Mouse (Mus musculus) liver, postnatal 0 days (tissue): Measurements from ENCODE around the gene Sash1. TPM values are rescaled to one million over a fixed set of nuclear protein-coding genes. Genes with fewer than 3 reads are reported as not detected.

Experiments
- ATAC-seq: fragments of 200-750 bp; cut with Nextera tagmentation; 2 replicates; pipeline ENCODE4 v1.8.0; 2017; ENCODE audit warnings: mild to moderate bottlenecking, moderate library complexity
- DNase-seq: peaks from one replicate; pipeline ENCODE4 v3.0.0-alpha.2; 2016
- H3K27ac ChIP-seq: fragments of 300-500 bp; sonication (generic); 2 replicates; pipeline ENCODE4 v1.5.1; 2014; ENCODE audit warnings: antibody characterized with exemption, moderate library complexity, mild to moderate bottlenecking, low read depth
- H3K27me3 ChIP-seq: fragments of 300-500 bp; sonication (generic); 2 replicates; pipeline ENCODE4 v1.6.1; 2014; ENCODE audit warnings: low read length, control low read depth, mixed read lengths; ENCODE audit not compliant: insufficient read depth
- H3K36me3 ChIP-seq: fragments of 300-500 bp; sonication (generic); replicated peaks from 2 replicates; pipeline ENCODE4 v1.6.1; 2014; ENCODE audit warnings: mild to moderate bottlenecking, control low read depth, low read length, moderate library complexity, mixed read lengths; ENCODE audit not compliant: insufficient read depth
- H3K4me1 ChIP-seq: fragments of 300-500 bp; sonication (generic); 2 replicates; pipeline ENCODE4 v1.6.1; 2014; ENCODE audit warnings: antibody characterized with exemption, mild to moderate bottlenecking, control low read depth; ENCODE audit not compliant: insufficient read depth
- H3K4me2 ChIP-seq: fragments of 300-500 bp; sonication (generic); 2 replicates; pipeline ENCODE4 v1.6.1; 2014; ENCODE audit warnings: low read depth, mild to moderate bottlenecking, low read length, moderate library complexity, mixed read lengths
- H3K4me3 ChIP-seq: fragments of 300-500 bp; sonication (generic); 2 replicates; pipeline ENCODE4 v1.5.1; 2014; ENCODE audit warnings: low read depth, low read length
- H3K9ac ChIP-seq: fragments of 300-500 bp; sonication (generic); replicated peaks from 2 replicates; pipeline ENCODE4 v1.6.1; 2014; ENCODE audit warnings: mild to moderate bottlenecking, moderate library complexity
- H3K9me3 ChIP-seq: fragments of 300-500 bp; sonication (generic); 2 replicates; pipeline ENCODE4 v1.6.1; 2016; ENCODE audit warnings: mild to moderate bottlenecking, control low read depth, low read length, mixed read lengths
- CTCF ChIP-seq: sonication (generic); IDR thresholded peaks from 2 replicates; pipeline ENCODE4 v1.5.1; 2016; ENCODE audit warnings: antibody characterized with exemption, low read depth
- EP300 ChIP-seq: IDR thresholded peaks from 2 replicates; pipeline ENCODE4 v1.6.1; 2016; ENCODE audit warnings: antibody characterized with exemption, low read depth, mild to moderate bottlenecking
- WGBS: fragments of 180-500 bp; shearing (Covaris S2); extraction: QIAGEN DNeasy Blood & Tissue Kit; methylation state at CpG from one replicate; pipeline ENCODE4 v1.1.7; 2014; ENCODE audit not compliant: insufficient replicate concordance; 5-methylcytosine and 5-hydroxymethylcytosine counted together
- polyA plus RNA-seq: library from polyadenylated mRNA; unstranded; fragments of >200 nt; fragmentation: Nextera tagmentation; extraction: Ambion mirVana; gene quantifications from 2 replicates; pipeline ENCODE4 v1.2.1, GENCODE M21; 2015

Gene Sash1
- polyA plus RNA-seq, 1 experiment from 2014 or later, result 1.9 TPM

DNA sequence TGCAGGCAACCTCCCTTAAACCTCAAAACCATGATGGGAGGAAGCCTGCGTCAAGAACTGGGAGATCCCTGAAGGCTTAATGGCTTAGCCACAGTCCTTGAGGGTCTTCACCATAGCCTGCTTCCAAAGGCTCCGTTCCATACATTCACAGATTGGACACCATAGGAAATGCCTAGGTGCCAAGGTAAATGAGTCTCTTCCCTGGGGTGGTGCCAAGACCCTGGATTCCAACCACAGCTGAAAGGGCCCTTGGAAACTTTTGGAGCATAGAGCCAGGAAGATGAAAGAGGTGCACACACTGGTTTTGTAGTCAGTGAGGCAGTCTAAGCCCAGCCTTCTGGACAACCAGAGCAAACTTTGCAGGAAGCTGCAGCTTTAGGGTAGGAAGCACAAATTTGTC lies 193.3 kb downstream of the Sash1 start:
- 81% methylated on average over 2 of the region's 2 CpGs for WGBS
- Histone ChIP-seq H3K4me2 (no peak overlapping the region), H3K36me3 (no peaks in the 10 kb centered on the region)

DNA sequence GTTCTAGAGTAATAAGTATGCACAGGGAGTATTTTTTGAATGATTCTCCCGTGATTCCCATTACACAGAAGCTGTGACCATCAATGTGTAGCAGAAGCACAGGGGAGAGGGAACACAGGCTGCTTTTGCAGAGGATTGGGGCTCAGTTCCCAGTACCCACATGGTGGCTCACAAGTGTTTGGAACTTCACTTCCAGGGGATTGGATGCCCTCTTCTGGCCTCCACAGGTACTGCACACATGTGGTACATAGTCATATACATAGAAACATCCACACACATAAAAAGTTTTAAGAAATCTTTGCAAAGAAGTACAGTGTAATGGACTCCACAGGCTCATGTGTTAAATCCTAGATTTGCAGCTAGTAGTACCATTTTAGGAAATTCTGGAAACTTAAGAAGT lies 199.7 kb downstream of the Sash1 start:
- DNase-seq (no peak), ATAC-seq (no peak)
- TF ChIP-seq CTCF (peak; percentile 23; the same call in 1 of the 2 replicates), EP300 (no peak)
- Histone ChIP-seq H3K4me2 (no peak overlapping the region), H3K27ac (no peak overlapping the region), H3K4me1 (no peaks in the 10 kb centered on the region), H3K27me3 (no peaks in the 10 kb centered on the region), H3K4me3 (no peak overlapping the region), H3K9ac (no peak overlapping the region), H3K36me3 (no peaks in the 10 kb centered on the region), H3K9me3 (no peaks in the 10 kb centered on the region; the same call in 1 of the 2 replicates)
- WGBS, result 72% methylated on average over 1 of the region's 1 CpGs

More for the DNA sequence above, 193.3 kb downstream of the Sash1 start:
- ATAC-seq (no peak), DNase-seq (no peak)
- Histone ChIP-seq H3K9ac (no peak overlapping the region), H3K27ac (no peak overlapping the region), H3K27me3 (no peaks in the 10 kb centered on the region), H3K9me3 (no peaks in the 10 kb centered on the region), H3K4me3 (no peak overlapping the region), H3K4me1 (no peaks in the 10 kb centered on the region)
- no peak for TF ChIP-seq EP300
- no peak for TF ChIP-seq CTCF

DNA sequence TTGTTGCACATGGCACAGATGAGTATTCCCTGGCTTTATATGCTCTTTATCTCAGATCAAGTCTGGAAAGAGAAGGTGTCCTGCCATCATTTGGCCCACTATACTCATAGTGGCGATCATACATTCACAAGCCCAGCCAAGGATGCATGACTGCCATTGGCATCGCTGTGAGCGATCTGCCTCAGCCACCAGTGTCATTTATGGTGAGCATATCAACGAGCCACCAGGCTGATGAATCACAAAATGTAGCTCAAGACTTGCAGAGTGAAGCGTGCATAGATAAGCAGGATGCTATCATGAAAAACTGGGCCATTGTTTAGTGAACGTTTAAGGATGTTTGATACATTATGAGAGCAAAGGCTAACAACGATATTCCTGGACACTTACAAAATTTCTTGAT lies 200.6 kb downstream of the Sash1 start:
- Histone ChIP-seq H3K4me1 (no peaks in the 10 kb centered on the region), H3K4me2 (no peak overlapping the region), H3K4me3 (no peak overlapping the region), H3K27ac (no peak overlapping the region), H3K36me3 (no peaks in the 10 kb centered on the region), H3K9ac (no peak overlapping the region), H3K27me3 (no peaks in the 10 kb centered on the region), H3K9me3 (no peaks in the 10 kb centered on the region; the same call in 1 of the 2 replicates)
- WGBS, result 82% methylated on average over 7 of the region's 7 CpGs
- DNase-seq, result no peak
- ATAC-seq, result no peak
- TF ChIP-seq CTCF (no peak), EP300 (no peak)

DNA sequence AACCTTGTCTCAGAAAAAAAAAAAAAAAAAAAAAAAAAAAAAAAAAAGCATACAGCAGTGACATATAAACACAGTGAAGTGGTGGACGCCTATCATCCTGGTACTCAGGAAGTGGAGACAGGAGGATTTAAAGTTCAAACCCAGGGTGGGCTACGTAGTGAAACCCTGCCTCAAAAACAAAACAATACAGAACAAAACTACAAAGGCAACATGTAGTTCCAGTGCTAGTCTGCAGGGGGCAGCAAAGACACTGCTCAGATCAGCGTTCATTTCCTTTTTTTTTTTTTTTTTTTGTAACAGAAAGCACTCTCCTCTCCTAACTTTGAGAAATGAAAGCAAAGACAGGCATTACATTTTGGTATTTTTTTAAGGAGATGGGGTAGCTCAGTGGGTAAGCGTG lies 203.0 kb downstream of the Sash1 start:
- Histone ChIP-seq H3K4me3 (no peak overlapping the region), H3K9me3 (no peaks in the 10 kb centered on the region; the same call in 1 of the 2 replicates), H3K36me3 (no peaks in the 10 kb centered on the region), H3K27ac (no peak overlapping the region), H3K27me3 (no peaks in the 10 kb centered on the region), H3K4me2 (no peak overlapping the region; the same call in 1 of the 2 replicates), H3K4me1 (no peaks in the 10 kb centered on the region), H3K9ac (no peak overlapping the region)
- TF ChIP-seq CTCF (peak; percentile 80), EP300 (no peak)
- no peak for ATAC-seq
- WGBS, result 13% methylated on average over 4 of the region's 4 CpGs
- DNase-seq, result peak; percentile 62

DNA sequence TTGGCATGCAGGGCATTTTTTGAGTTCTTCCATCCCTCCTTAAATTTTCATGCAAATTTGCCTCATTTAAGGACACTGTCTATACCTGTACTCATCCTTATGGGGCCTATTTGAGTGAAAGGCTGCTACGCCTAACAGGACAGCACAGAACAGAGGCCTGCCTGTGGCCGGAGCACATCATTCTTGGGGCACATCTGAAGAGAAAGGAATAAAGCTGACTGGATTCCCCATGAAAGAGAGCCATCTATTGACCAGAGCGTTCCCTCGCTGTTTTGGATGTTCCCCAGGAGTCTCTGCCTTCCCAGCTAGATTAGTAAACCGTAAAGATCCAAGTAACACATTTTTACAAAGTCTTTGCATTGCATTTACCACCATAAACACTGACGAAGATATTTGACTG lies 203.5 kb downstream of the Sash1 start:
- 72% methylated on average over 6 of the region's 6 CpGs for WGBS
- no peak for ATAC-seq
- DNase-seq, result no peak
- Histone ChIP-seq H3K27me3 (no peaks in the 10 kb centered on the region), H3K9ac (no peak overlapping the region), H3K36me3 (no peaks in the 10 kb centered on the region), H3K4me2 (no peak overlapping the region), H3K4me1 (no peaks in the 10 kb centered on the region), H3K9me3 (no peaks in the 10 kb centered on the region; the same call in 1 of the 2 replicates), H3K4me3 (no peak overlapping the region), H3K27ac (no peak overlapping the region)
- no peak for TF ChIP-seq EP300
- no peak for TF ChIP-seq CTCF

DNA sequence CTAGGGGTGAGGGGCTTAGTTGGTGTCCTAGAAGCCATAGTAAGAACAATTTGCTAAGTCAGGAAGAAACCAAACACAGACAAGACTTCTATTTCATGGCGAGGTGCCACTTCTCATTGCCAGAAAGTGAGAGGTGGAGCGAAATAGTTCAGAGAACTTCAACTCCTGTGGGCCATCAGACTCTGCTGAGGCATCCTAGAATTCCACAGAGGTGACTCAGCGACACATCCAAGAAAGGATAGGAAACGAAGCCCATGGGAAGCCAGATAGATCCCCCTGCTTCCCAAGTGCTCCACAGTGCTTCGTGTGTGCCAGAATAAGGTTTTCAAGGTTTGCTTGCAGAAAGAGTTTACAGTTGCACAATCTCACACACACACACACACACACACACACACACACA lies 209.1 kb downstream of the Sash1 start:
- no peaks in the 10 kb centered on the region for H3K27me3 ChIP-seq
- ATAC-seq (no peak), DNase-seq (no peak)
- H3K4me2 ChIP-seq, result no peak overlapping the region
- no peak overlapping the region for H3K9ac ChIP-seq
- WGBS, result 49% methylated on average over 5 of the region's 5 CpGs
- no peak overlapping the region for H3K27ac ChIP-seq
- no peaks in the 10 kb centered on the region for H3K4me1 ChIP-seq
- H3K9me3 ChIP-seq, result no peaks in the 10 kb centered on the region
- no peak for TF ChIP-seq CTCF
- no peak for TF ChIP-seq EP300
- H3K4me3 ChIP-seq, result no peak overlapping the region
- H3K36me3 ChIP-seq, result no peaks in the 10 kb centered on the region
